In genomic region chr3:38957186-38957585, GRCm38 (mm10) we compare ENCODE assay signal across 28 mouse cellular contexts.
"Had no signal": no experiment of that assay in that cellular context is flagged by ENCODE, and none has a peak within 500 bp of the region (broad histone marks: within the 10 kb centered on the region; RNA-seq: fewer than 3 reads in every experiment).

No protein-coding gene starts in this region.

- H3K9me3 ChIP-seq: embryonic facial prominence, embryonic 10.5 days; embryonic facial prominence, embryonic 12.5 days; embryonic facial prominence, embryonic 13.5 days; embryonic facial prominence, embryonic 15.5 days; forebrain, embryonic 10.5 days; forebrain, embryonic 12.5 days; forebrain, embryonic 13.5 days; forebrain, embryonic 15.5 days had no signal

- H3K9ac ChIP-seq: embryonic facial prominence, embryonic 12.5 days; embryonic facial prominence, embryonic 13.5 days; embryonic facial prominence, embryonic 15.5 days; forebrain, embryonic 12.5 days; forebrain, embryonic 13.5 days; forebrain, embryonic 15.5 days; forebrain, postnatal 0 days had no signal

- H3K27me3 ChIP-seq: embryonic facial prominence, embryonic 12.5 days; embryonic facial prominence, embryonic 13.5 days; embryonic facial prominence, embryonic 15.5 days; forebrain, embryonic 12.5 days; forebrain, embryonic 13.5 days; forebrain, embryonic 15.5 days had no signal

- H3K27ac ChIP-seq: embryonic facial prominence, embryonic 10.5 days; embryonic facial prominence, embryonic 12.5 days; embryonic facial prominence, embryonic 13.5 days; embryonic facial prominence, embryonic 15.5 days; forebrain, embryonic 10.5 days; forebrain, embryonic 12.5 days; forebrain, embryonic 13.5 days; forebrain, embryonic 15.5 days; gastrocnemius, adult 2 months; heart, adult 2 months had no signal

- H3K4me2 ChIP-seq: embryonic facial prominence, embryonic 12.5 days; embryonic facial prominence, embryonic 13.5 days; embryonic facial prominence, embryonic 15.5 days; forebrain, embryonic 12.5 days; forebrain, embryonic 13.5 days; forebrain, embryonic 15.5 days had no signal

- DNase-seq: cerebellum, adult 2 months; cerebellum, adult 8-10 months; cerebellum, adult 9-10 months; cerebellum, adult 9-11 months; cerebellum, postnatal 10 days; cerebellum, postnatal 14 days; cerebellum, postnatal 25 days; cerebellum, postnatal 36 days; embryo, embryonic 11 days; forebrain, postnatal 0 days; gastrocnemius, adult 2 months; gastrocnemius, postnatal 10 days; gastrocnemius, postnatal 14 days; gastrocnemius, postnatal 25 days; gastrocnemius, postnatal 36 days; heart, adult 18-20 months; heart, adult 2 months had no signal

- ATAC-seq: forebrain, embryonic 13.5 days; forebrain, embryonic 14.5 days; forebrain, embryonic 15.5 days; forebrain, embryonic 16.5 days; forebrain, postnatal 0 days had no signal

- H3K4me3 ChIP-seq: embryonic facial prominence, embryonic 10.5 days; embryonic facial prominence, embryonic 12.5 days; embryonic facial prominence, embryonic 13.5 days; embryonic facial prominence, embryonic 15.5 days; erythroblast, embryonic 14.5 days; forebrain, embryonic 10.5 days; forebrain, embryonic 12.5 days; forebrain, embryonic 13.5 days; forebrain, embryonic 15.5 days; gastrocnemius, adult 2 months; heart, adult 2 months had no signal

- H3K4me1 ChIP-seq: embryonic facial prominence, embryonic 12.5 days; embryonic facial prominence, embryonic 15.5 days; forebrain, embryonic 10.5 days had no signal
